Comparison of ENCODE assay signal across 16 mouse cellular contexts in the genomic region with DNA sequence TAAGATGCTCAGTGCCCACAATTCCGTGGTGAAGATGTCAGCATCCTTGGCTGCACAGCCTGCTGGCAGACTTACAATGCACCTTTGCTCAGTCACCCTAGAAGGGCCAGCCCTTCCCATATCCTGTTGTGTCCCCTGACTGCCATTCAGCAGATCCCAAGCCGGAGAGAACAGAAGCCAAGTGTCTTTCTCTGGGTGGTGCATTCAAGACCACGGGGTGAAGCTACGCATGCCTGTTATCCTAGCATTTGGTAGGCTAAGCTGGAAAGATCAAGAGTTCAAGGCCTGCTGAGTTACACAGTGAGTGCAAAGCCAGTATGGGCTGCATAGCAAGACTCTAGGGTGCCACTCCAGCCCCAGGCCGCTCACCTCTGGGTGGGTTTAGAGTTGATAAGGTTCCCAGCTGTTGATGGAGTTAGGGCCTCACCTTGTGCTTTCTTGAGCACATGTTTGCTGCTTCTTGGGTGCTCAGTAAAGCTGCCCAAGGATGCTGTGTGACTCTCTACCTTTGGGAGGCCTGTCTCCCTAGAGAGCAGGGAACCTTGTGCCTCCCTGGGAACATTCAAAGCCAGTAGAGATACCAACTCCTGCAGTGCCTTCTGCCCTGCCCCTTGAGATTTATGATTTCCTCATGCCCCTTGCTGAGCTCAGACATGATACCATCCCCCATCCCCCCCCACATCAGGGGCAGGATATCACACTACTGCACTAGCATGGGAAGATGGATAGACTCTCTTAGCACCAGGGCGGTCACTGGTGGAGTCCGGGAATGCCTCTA.
DNase-seq lines count a peak whose midpoint lies in the region; ATAC-seq and TF ChIP-seq lines count a peak whose summit lies in the region.
"Had no signal": no experiment of that assay in that cellular context is flagged by ENCODE, and none has a peak within 500 bp of the region (broad histone marks: within the 10 kb centered on the region; RNA-seq: fewer than 3 reads in every experiment).

No protein-coding gene starts in this region.

- peaks cover 30% of the 10 kb centered on the region for H3K4me1 ChIP-seq in heart, embryonic 10.5 days
- H3K4me1 ChIP-seq in bone marrow, adult 2 months (ENCODE audit: control insufficient read depth, insufficient read depth, low read length) = peaks cover 1% of the 10 kb centered on the region; the same call in 1 of the 2 replicates
- H3K4me1 ChIP-seq in limb, embryonic 10.5 days = peaks cover 29% of the 10 kb centered on the region
- peaks cover 30% of the 10 kb centered on the region for H3K4me1 ChIP-seq in small intestine, adult 2 months (ENCODE audit: control insufficient read depth, insufficient read depth, insufficient read length, low read length)
- H3K4me1 ChIP-seq in hindbrain, postnatal 0 days (ENCODE audit: insufficient read depth, low read length) = no peaks in the 10 kb centered on the region

- no peak for DNase-seq in heart, embryonic 10.5 days (ENCODE audit: low spot score)
- no peak for DNase-seq in heart, adult 18-20 months
- DNase-seq in limb, embryonic 10.5 days (ENCODE audit: low spot score) = no peak
- no peak for DNase-seq in cerebellum, adult 8-10 months
- DNase-seq in hindbrain, postnatal 0 days (ENCODE audit: low spot score) = no peak
- DNase-seq in ovary, postnatal 14 days (ENCODE audit: low spot score) = no peak
- DNase-seq: adrenal gland, postnatal 10 days; cerebellum, adult 9-11 months; kidney, adult 2 months; kidney, postnatal 4 days; lung, embryonic 14.5 days; thymus, postnatal 4 days had no signal

- no peak overlapping the region for H3K9ac ChIP-seq in hindbrain, postnatal 0 days (replicated peaks; ENCODE audit: low read length)
- H3K9ac ChIP-seq: hindbrain, embryonic 13.5 days; lung, embryonic 14.5 days had no signal

- no peak overlapping the region for H3K4me2 ChIP-seq in hindbrain, postnatal 0 days (ENCODE audit: low read depth, low read length)
- H3K4me2 ChIP-seq: hindbrain, embryonic 13.5 days; lung, embryonic 14.5 days had no signal

- 74% methylated on average over 7 of the region's 7 CpGs for WGBS in heart, embryonic 10.5 days
- WGBS in bone marrow, adult 2 months = 83% methylated on average over 7 of the region's 7 CpGs
- 87% methylated on average over 7 of the region's 7 CpGs for WGBS in limb, embryonic 10.5 days
- 39% methylated on average over 7 of the region's 7 CpGs for WGBS in small intestine, adult 2 months
- WGBS in hindbrain, postnatal 0 days = 86% methylated on average over 7 of the region's 7 CpGs

- no peaks in the 10 kb centered on the region for H3K9me3 ChIP-seq in heart, embryonic 10.5 days
- H3K9me3 ChIP-seq in limb, embryonic 10.5 days (replicated peaks) = no peaks in the 10 kb centered on the region
- no peaks in the 10 kb centered on the region for H3K9me3 ChIP-seq in hindbrain, postnatal 0 days (ENCODE audit: low read length)
- H3K9me3 ChIP-seq: hindbrain, embryonic 13.5 days had no signal

- no peak for TF ChIP-seq POLR2A in bone marrow, adult 2 months (IDR thresholded peaks at IDR 0.05; ENCODE audit: borderline replicate concordance, control insufficient read depth, low read depth, low read length)
- TF ChIP-seq POLR2A in small intestine, adult 2 months (IDR thresholded peaks at IDR 0.05; ENCODE audit: low read depth, low read length) = no peak

- H3K36me3 ChIP-seq in heart, embryonic 10.5 days = no peaks in the 10 kb centered on the region
- no peaks in the 10 kb centered on the region for H3K36me3 ChIP-seq in limb, embryonic 10.5 days
- no peaks in the 10 kb centered on the region for H3K36me3 ChIP-seq in small intestine, adult 2 months (ENCODE audit: control insufficient read depth, insufficient read depth, low read length)
- H3K36me3 ChIP-seq in hindbrain, postnatal 0 days (ENCODE audit: insufficient read depth, low read length) = peaks cover 10% of the 10 kb centered on the region

- TF ChIP-seq CTCF in bone marrow, adult 2 months (IDR thresholded peaks at IDR 0.05; ENCODE audit: control insufficient read depth, insufficient read depth, low read length) = no peak
- no peak for TF ChIP-seq CTCF in small intestine, adult 2 months (IDR thresholded peaks at IDR 0.05; ENCODE audit: extremely low read depth, insufficient read length, insufficient replicate concordance, low read depth, low read length)
- no peak for TF ChIP-seq CTCF in hindbrain, postnatal 0 days (IDR thresholded peaks at IDR 0.05; ENCODE audit: low read depth)

- no peak overlapping the region for H3K4me3 ChIP-seq in heart, embryonic 10.5 days
- no peak overlapping the region for H3K4me3 ChIP-seq in bone marrow, adult 2 months (replicated peaks; ENCODE audit: control insufficient read depth, low read depth, low read length)
- H3K4me3 ChIP-seq in limb, embryonic 10.5 days = no peak overlapping the region
- no peak overlapping the region for H3K4me3 ChIP-seq in small intestine, adult 2 months (ENCODE audit: low read depth, low read length)
- H3K4me3 ChIP-seq in hindbrain, postnatal 0 days (ENCODE audit: low read length) = no peak overlapping the region
- H3K4me3 ChIP-seq: hindbrain, embryonic 13.5 days had no signal

- H3K27me3 ChIP-seq in heart, embryonic 10.5 days (ENCODE audit: insufficient read depth, poor library complexity, severe bottlenecking) = no peaks in the 10 kb centered on the region; the same call in 1 of the 2 replicates
- H3K27me3 ChIP-seq in limb, embryonic 10.5 days (ENCODE audit: low read depth, poor library complexity, severe bottlenecking) = no peaks in the 10 kb centered on the region
- H3K27me3 ChIP-seq in small intestine, adult 2 months (ENCODE audit: control insufficient read depth, insufficient read depth, low read length) = no peaks in the 10 kb centered on the region
- H3K27me3 ChIP-seq in hindbrain, postnatal 0 days (ENCODE audit: insufficient read depth, low read length) = no peaks in the 10 kb centered on the region
- H3K27me3 ChIP-seq: hindbrain, embryonic 13.5 days had no signal

- no peak for ATAC-seq in hindbrain, postnatal 0 days

- H3K27ac ChIP-seq in heart, embryonic 10.5 days = peak overlapping the region; percentile 54
- H3K27ac ChIP-seq in bone marrow, adult 2 months (ENCODE audit: control insufficient read depth, insufficient read depth, low read depth, low read length, poor library complexity) = peak overlapping the region; percentile 33; the same call in 1 of the 2 replicates
- peak overlapping the region; percentile 8; the same call in 1 of the 2 replicates for H3K27ac ChIP-seq in limb, embryonic 10.5 days
- peak overlapping the region; percentile 92 for H3K27ac ChIP-seq in small intestine, adult 2 months (ENCODE audit: insufficient read depth, low read depth, low read length)
- no peak overlapping the region for H3K27ac ChIP-seq in hindbrain, postnatal 0 days
- H3K27ac ChIP-seq: hindbrain, embryonic 13.5 days; macrophage had no signal
